Mouse (Mus musculus) embryonic facial prominence, embryonic 14.5 days (tissue): ENCODE measurements around the gene Lamb1. TPM values are rescaled to one million over a fixed set of nuclear protein-coding genes. Genes with fewer than 3 reads are reported as not detected.

Source experiments
- ATAC-seq: fragments of 200-750 bp; cut with Nextera tagmentation; 2 replicates; pipeline ENCODE4 v1.8.0; 2017; ENCODE audit warnings: low read depth, moderate number of reproducible peaks, moderate TSS enrichment
- DNase-seq: peaks from one replicate; pipeline ENCODE4 v3.0.0-alpha.2; 2015; ENCODE audit warnings: low spot score
- H3K27ac ChIP-seq: fragments of 300-500 bp; sonication (generic); replicated peaks from 2 replicates; pipeline ENCODE4 v1.5.1; 2014; ENCODE audit warnings: low read depth, mild to moderate bottlenecking, low read length, moderate library complexity
- H3K27me3 ChIP-seq: fragments of 300-500 bp; sonication (generic); replicated peaks from 2 replicates; pipeline ENCODE4 v1.6.1; 2014; ENCODE audit warnings: low read length; ENCODE audit not compliant: control insufficient read depth, insufficient read depth
- H3K36me3 ChIP-seq: fragments of 300-500 bp; sonication (generic); 2 replicates; pipeline ENCODE4 v1.6.1; 2014; ENCODE audit warnings: low read length, mixed read lengths; ENCODE audit not compliant: control insufficient read depth, insufficient read depth
- H3K4me1 ChIP-seq: fragments of 300-500 bp; sonication (generic); 2 replicates; pipeline ENCODE4 v1.6.1; 2014; ENCODE audit warnings: antibody characterized with exemption, low read length; ENCODE audit not compliant: control insufficient read depth, insufficient read depth
- H3K4me2 ChIP-seq: fragments of 300-500 bp; sonication (generic); 2 replicates; pipeline ENCODE4 v1.6.1; 2014; ENCODE audit warnings: low read depth, mild to moderate bottlenecking, low read length, moderate library complexity, mixed read lengths
- H3K4me3 ChIP-seq: fragments of 300-500 bp; sonication (generic); 2 replicates; pipeline ENCODE4 v1.5.1; 2014; ENCODE audit warnings: low read depth, mild to moderate bottlenecking, low read length
- H3K9ac ChIP-seq: fragments of 300-500 bp; sonication (generic); 2 replicates; pipeline ENCODE4 v1.6.1; 2014; ENCODE audit warnings: low read depth, mild to moderate bottlenecking, low read length, moderate library complexity, mixed read lengths
- H3K9me3 ChIP-seq: fragments of 300-500 bp; sonication (generic); 2 replicates; pipeline ENCODE4 v1.6.1; 2016; ENCODE audit warnings: low read length; ENCODE audit not compliant: control insufficient read depth
- WGBS: fragments of 180-500 bp; shearing (Covaris S2); extraction: QIAGEN DNeasy Blood & Tissue Kit; methylation state at CpG from one replicate; pipeline ENCODE4 v1.1.7; 2014; 5-methylcytosine and 5-hydroxymethylcytosine counted together
- polyA plus RNA-seq: library from polyadenylated mRNA; unstranded; fragments of >200 nt; fragmentation: Nextera tagmentation; extraction: Ambion mirVana; gene quantifications from 2 replicates; pipeline ENCODE4 v1.2.1, GENCODE M21; 2014

Gene Lamb1
- polyA plus RNA-seq, 1 experiment from 2014 or later, result 84.2 TPM

- peaks cover 20% of the 10 kb centered on the region; the same call in 1 of the 2 replicates for H3K36me3 ChIP-seq
- no peaks in the 10 kb centered on the region for H3K27me3 ChIP-seq
- H3K4me1 ChIP-seq, result peaks cover 23% of the 10 kb centered on the region
- peak overlapping the region; percentile 88 for H3K4me2 ChIP-seq
- DNase-seq (no peak), ATAC-seq (no peak)
- no peaks in the 10 kb centered on the region for H3K9me3 ChIP-seq
- 32% methylated on average over 7 of the region's 7 CpGs for WGBS
- no peak overlapping the region for H3K27ac ChIP-seq
- no peak overlapping the region for H3K9ac ChIP-seq
- no peak overlapping the region for H3K4me3 ChIP-seq
Observed at GRCm38 (mm10) chr12:31263921-31264320, 1.1 kb upstream of the Lamb1 start.

DNA sequence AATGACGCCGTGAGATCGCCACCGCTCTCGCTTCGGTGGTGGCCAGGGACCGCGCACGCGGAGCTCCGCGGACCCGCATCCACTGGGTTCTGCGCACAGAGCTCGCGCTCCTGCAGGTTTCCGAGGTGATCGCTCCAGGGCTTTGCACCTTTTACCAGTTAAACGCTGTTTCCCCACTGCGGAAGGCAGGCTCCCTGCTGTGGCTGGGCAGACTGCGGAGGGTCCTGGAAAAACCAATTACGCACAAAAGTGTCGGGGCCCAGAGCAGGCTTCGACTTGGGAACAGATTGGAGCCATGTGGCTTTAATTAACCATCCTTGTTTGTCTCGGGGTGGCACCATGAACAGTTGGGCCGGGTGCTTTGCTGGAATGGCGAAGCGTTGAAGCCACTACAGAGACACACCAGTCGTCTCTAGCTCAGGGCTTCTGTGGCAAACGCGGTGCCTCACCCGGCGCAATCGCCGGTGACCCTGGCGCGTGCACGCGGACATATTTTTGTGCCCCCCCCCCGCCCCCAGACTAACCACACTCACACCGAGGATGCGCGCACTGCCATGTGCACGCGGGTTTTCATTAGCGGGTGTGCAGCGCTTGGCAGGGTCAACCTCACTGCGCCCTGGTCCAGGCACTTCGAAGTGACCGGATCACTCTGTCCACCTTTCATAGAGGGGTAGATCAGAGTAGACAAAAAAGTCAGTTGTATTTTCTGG lies 843 bp downstream of the Lamb1 start:
- H3K9me3 ChIP-seq, result no peaks in the 10 kb centered on the region
- H3K27ac ChIP-seq, result peak overlapping the region; percentile 90
- H3K4me2 ChIP-seq, result peak overlapping the region; percentile 88
- WGBS, result under 1% methylated on average over 50 of the region's 50 CpGs
- ATAC-seq (peak; percentile 23; the same call in 1 of the 2 replicates), DNase-seq (peak; percentile 62)
- no peaks in the 10 kb centered on the region for H3K27me3 ChIP-seq
- H3K4me1 ChIP-seq, result peaks cover 36% of the 10 kb centered on the region
- H3K4me3 ChIP-seq, result peak overlapping the region; percentile 72
- peak overlapping the region; percentile 86 for H3K9ac ChIP-seq
- peaks cover 39% of the 10 kb centered on the region for H3K36me3 ChIP-seq

DNA sequence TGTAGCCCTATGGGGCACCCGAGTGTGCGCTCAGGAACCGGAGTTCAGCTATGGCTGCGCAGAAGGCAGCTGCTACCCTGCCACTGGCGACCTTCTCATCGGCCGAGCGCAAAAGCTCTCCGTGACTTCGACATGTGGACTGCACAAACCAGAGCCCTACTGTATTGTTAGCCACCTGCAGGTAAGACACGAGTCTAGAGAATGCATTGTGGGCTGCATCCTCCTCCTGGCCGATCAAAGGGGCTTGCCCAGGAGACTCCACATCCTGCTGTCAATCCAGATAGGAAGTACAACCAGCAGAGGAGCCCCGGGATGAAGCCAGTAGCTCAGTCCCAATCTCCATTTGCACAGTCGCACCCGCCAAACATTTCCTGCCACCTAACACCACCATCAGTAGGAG lies 1.7 kb downstream of the Lamb1 start:
- peaks cover 44% of the 10 kb centered on the region for H3K4me1 ChIP-seq
- H3K27ac ChIP-seq, result 0 out of 2 replicates have a peak overlapping the region, but pooled peaks have one; percentile 90
- H3K9ac ChIP-seq, result peak overlapping the region; percentile 86
- no peak for ATAC-seq
- H3K4me3 ChIP-seq, result peak overlapping the region; percentile 72
- peak overlapping the region; percentile 88 for H3K4me2 ChIP-seq
- H3K27me3 ChIP-seq, result no peaks in the 10 kb centered on the region
- 6% methylated on average over 15 of the region's 15 CpGs for WGBS
- H3K9me3 ChIP-seq, result no peaks in the 10 kb centered on the region
- H3K36me3 ChIP-seq, result peaks cover 41% of the 10 kb centered on the region
- peak; percentile 26 for DNase-seq

DNA sequence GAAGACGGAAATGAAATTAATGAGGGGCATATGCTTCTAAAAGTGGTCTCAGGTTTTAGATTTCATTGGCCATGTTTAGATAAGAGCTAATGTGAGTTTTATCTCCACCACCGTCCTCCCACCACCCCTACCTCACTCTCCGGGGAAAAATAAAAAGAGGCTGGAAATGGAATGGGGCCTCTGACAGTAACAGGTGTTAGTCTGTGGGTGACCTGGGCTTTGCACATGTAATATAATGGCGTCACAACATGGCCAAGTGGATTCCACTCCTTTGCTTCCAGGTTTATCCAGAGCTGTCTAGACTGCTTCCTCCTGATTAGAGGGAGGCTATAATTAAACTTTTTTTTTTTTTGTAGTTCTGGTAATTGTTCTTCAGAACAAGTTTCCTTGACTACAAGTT lies 2.3 kb downstream of the Lamb1 start:
- H3K9me3 ChIP-seq, result no peaks in the 10 kb centered on the region
- H3K9ac ChIP-seq, result peak overlapping the region; percentile 86; the same call in 1 of the 2 replicates
- H3K36me3 ChIP-seq, result peaks cover 46% of the 10 kb centered on the region
- H3K4me1 ChIP-seq, result peaks cover 51% of the 10 kb centered on the region
- WGBS, result 24% methylated on average over 4 of the region's 4 CpGs
- peak overlapping the region; percentile 72 for H3K4me3 ChIP-seq
- H3K27me3 ChIP-seq, result no peaks in the 10 kb centered on the region
- DNase-seq (no peak), ATAC-seq (no peak)
- H3K27ac ChIP-seq, result no peak overlapping the region
- H3K4me2 ChIP-seq, result peak overlapping the region; percentile 88

DNA sequence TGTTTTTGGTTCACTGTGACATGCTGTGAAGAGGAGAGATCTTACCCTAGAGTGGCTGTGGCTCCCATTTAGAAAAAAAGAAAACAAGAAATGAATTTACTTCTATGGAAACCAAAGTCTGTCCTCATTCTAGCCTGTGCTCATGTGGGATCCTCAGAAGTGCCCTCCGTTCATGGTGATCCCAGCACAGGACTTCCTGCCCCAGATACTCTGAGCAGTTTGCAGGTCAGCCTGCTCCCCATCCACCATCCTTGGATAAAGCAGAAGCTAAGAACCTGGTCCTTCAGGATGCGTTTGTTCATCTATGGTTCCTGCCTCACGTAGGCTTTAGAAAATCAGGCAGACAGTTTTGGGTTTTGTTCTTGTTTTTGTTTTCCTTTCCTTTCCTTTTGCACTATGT lies 3.3 kb downstream of the Lamb1 start:
- Histone ChIP-seq H3K9me3 (no peaks in the 10 kb centered on the region), H3K9ac (peak overlapping the region; percentile 43), H3K4me1 (peaks cover 60% of the 10 kb centered on the region), H3K36me3 (peaks cover 55% of the 10 kb centered on the region), H3K4me2 (peak overlapping the region; percentile 88), H3K27me3 (no peaks in the 10 kb centered on the region), H3K4me3 (peak overlapping the region; percentile 72), H3K27ac (no peak overlapping the region)
- DNase-seq (no peak), ATAC-seq (no peak)
- WGBS, result 71% methylated on average over 3 of the region's 3 CpGs

GRCm38 (mm10) chr12:31269020-31269597 lies 4.1 kb downstream of the Lamb1 start:
- Histone ChIP-seq H3K27me3 (no peaks in the 10 kb centered on the region), H3K27ac (no peak overlapping the region), H3K4me1 (peaks cover 58% of the 10 kb centered on the region), H3K4me3 (no peak overlapping the region), H3K4me2 (peak overlapping the region; percentile 88; the same call in 1 of the 2 replicates), H3K36me3 (peaks cover 63% of the 10 kb centered on the region), H3K9me3 (no peaks in the 10 kb centered on the region), H3K9ac (no peak overlapping the region)
- ATAC-seq (no peak), DNase-seq (no peak)
- WGBS, result 64% methylated on average over 12 of the region's 12 CpGs

DNA sequence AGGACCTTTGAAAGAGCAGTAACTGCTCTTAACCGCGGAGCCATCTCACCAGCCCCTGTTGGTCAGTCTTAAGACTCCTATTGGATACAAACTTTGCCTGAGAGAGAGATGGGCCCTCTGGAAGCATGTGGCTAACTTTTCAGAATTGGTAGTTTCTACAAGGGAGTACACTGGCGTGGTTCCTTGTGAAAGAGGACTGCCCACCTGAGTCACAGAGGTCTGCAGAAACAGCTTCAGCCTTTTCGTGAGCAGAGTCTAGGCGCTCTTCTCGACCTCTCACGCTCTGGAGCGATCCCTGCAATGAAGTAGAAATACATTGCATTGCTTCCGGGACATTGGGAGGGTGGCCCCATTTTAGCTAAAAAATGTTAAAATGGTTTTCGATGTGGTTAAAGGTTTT lies 5.3 kb downstream of the Lamb1 start:
- Histone ChIP-seq H3K27me3 (no peaks in the 10 kb centered on the region), H3K4me2 (peak overlapping the region; percentile 46; the same call in 1 of the 2 replicates), H3K27ac (peak overlapping the region; percentile 69; the same call in 1 of the 2 replicates), H3K9ac (no peak overlapping the region), H3K9me3 (no peaks in the 10 kb centered on the region), H3K4me3 (no peak overlapping the region), H3K36me3 (peaks cover 76% of the 10 kb centered on the region), H3K4me1 (peaks cover 58% of the 10 kb centered on the region)
- 85% methylated on average over 10 of the region's 10 CpGs for WGBS
- ATAC-seq (no peak), DNase-seq (no peak)

GRCm38 (mm10) chr12:31270776-31271175 lies 5.7 kb downstream of the Lamb1 start:
- Histone ChIP-seq H3K36me3 (peaks cover 80% of the 10 kb centered on the region), H3K27me3 (no peaks in the 10 kb centered on the region), H3K9ac (0 out of 2 replicates have a peak overlapping the region, but pooled peaks have one; percentile 17), H3K4me2 (peak overlapping the region; percentile 46), H3K4me3 (no peak overlapping the region), H3K27ac (peak overlapping the region; percentile 69), H3K9me3 (no peaks in the 10 kb centered on the region), H3K4me1 (peaks cover 62% of the 10 kb centered on the region)
- ATAC-seq (no peak), DNase-seq (no peak)
- 67% methylated on average over 5 of the region's 5 CpGs for WGBS
